Mouse (Mus musculus) heart, embryonic 14.5 days (tissue): ENCODE data around the gene Robo1. TPM values are rescaled to one million over a fixed set of nuclear protein-coding genes. Genes with fewer than 3 reads are reported as not detected.

Source experiments
- ATAC-seq: fragments of 200-750 bp; cut with Nextera tagmentation; 2 replicates; pipeline ENCODE4 v1.8.0; 2017; ENCODE audit warnings: low read depth, moderate TSS enrichment; ENCODE audit not compliant: insufficient number of reproducible peaks, insufficient read depth, low FRiP score
- H3K27ac ChIP-seq, 2 experiments: fragments of 200-500 bp in 1 of 2; fragments of 300-500 bp in 1 of 2; sonication (generic) in 1 of 2; replicated peaks in 1 of 2; 2 replicates each; pipeline ENCODE4 v1.5.1; 2012 to 2014; ENCODE audit warnings: low read depth in 2 of 2, low read length in 2 of 2, control low read depth in 1 of 2, mild to moderate bottlenecking in 1 of 2, mixed read lengths in 1 of 2; ENCODE audit not compliant: control insufficient read depth in 1 of 2, insufficient read depth in 1 of 2
- H3K27me3 ChIP-seq: fragments of 300-500 bp; sonication (generic); 2 replicates; pipeline ENCODE4 v1.6.1; 2014; ENCODE audit warnings: mild to moderate bottlenecking, low read length, control low read depth; ENCODE audit not compliant: control insufficient read depth, insufficient read depth
- H3K36me3 ChIP-seq: fragments of 300-500 bp; sonication (generic); 2 replicates; pipeline ENCODE4 v1.6.1; 2014; ENCODE audit warnings: mild to moderate bottlenecking, control low read depth, low read length, mixed read lengths; ENCODE audit not compliant: control insufficient read depth, insufficient read depth
- H3K4me1 ChIP-seq, 2 experiments: fragments of 200-500 bp in 1 of 2; fragments of 300-500 bp in 1 of 2; sonication (generic) in 1 of 2; 2 replicates each; pipeline ENCODE4 v1.6.1; 2012 to 2014; ENCODE audit warnings: low read length in 2 of 2, control low read depth in 1 of 2, mixed read lengths in 1 of 2; ENCODE audit not compliant: control insufficient read depth in 2 of 2, insufficient read depth in 2 of 2
- H3K4me2 ChIP-seq: fragments of 300-500 bp; sonication (generic); 2 replicates; pipeline ENCODE4 v1.6.1; 2014; ENCODE audit warnings: mild to moderate bottlenecking, low read length
- H3K4me3 ChIP-seq, 2 experiments: fragments of 200-500 bp in 1 of 2; fragments of 300-500 bp in 1 of 2; sonication (generic) in 1 of 2; 2 replicates each; pipeline ENCODE4 v1.5.1; 2012 to 2014; ENCODE audit warnings: low read length in 2 of 2, mild to moderate bottlenecking in 2 of 2, control low read depth in 1 of 2, low read depth in 1 of 2, moderate library complexity in 1 of 2; ENCODE audit not compliant: control insufficient read depth in 1 of 2, insufficient read depth in 1 of 2
- H3K9ac ChIP-seq: fragments of 300-500 bp; sonication (generic); 2 replicates; pipeline ENCODE4 v1.6.1; 2014; ENCODE audit warnings: mild to moderate bottlenecking, low read length
- H3K9me3 ChIP-seq: fragments of 300-500 bp; sonication (generic); 2 replicates; pipeline ENCODE4 v1.6.1; 2016; ENCODE audit warnings: low read length, control low read depth; ENCODE audit not compliant: control insufficient read depth
- WGBS: fragments of 180-500 bp; shearing (Covaris S2); extraction: QIAGEN DNeasy Blood & Tissue Kit; methylation state at CpG from one replicate; pipeline ENCODE4 v1.1.7; 2014; 5-methylcytosine and 5-hydroxymethylcytosine counted together
- polyA plus RNA-seq: library from polyadenylated mRNA; unstranded; fragments of >200 nt; fragmentation: Nextera tagmentation; extraction: Ambion mirVana; gene quantifications from 2 replicates; pipeline ENCODE4 v1.2.1, GENCODE M21; 2014

Robo1 gene
- polyA plus RNA-seq, 1 experiment from 2014 or later = 14.9 TPM

GRCm38 (mm10) chr16:72721713-72722481 lies 413.8 kb downstream of the Robo1 start:
- Histone ChIP-seq H3K9ac (no peak overlapping the region), H3K4me3 (no peak overlapping the region), H3K27ac (peak overlapping the region; percentile 67 to 84), H3K36me3 (no peaks in the 10 kb centered on the region), H3K27me3 (no peaks in the 10 kb centered on the region), H3K9me3 (no peaks in the 10 kb centered on the region), H3K4me1 (peaks cover 11 to 16% of the 10 kb centered on the region in 2 experiments), H3K4me2 (peak overlapping the region; percentile 21; the same call in 1 of the 2 replicates)
- 0 out of 2 replicates have a peak, but pooled peaks have one; percentile 31 for ATAC-seq
- WGBS = 43% methylated on average over 14 of the region's 14 CpGs

GRCm38 (mm10) chr16:72734234-72734633 lies 426.1 kb downstream of the Robo1 start:
- H3K9me3 ChIP-seq = no peaks in the 10 kb centered on the region
- H3K4me3 ChIP-seq = no peak overlapping the region
- H3K27me3 ChIP-seq = no peaks in the 10 kb centered on the region
- H3K9ac ChIP-seq = no peak overlapping the region
- H3K4me1 ChIP-seq = no peaks in the 10 kb centered on the region
- no peak for ATAC-seq
- H3K36me3 ChIP-seq = no peaks in the 10 kb centered on the region
- WGBS = 88% methylated on average over 5 of the region's 5 CpGs
- H3K27ac ChIP-seq = no peak overlapping the region
- no peak overlapping the region for H3K4me2 ChIP-seq

- Histone ChIP-seq H3K4me2 (no peak overlapping the region), H3K4me3 (no peak overlapping the region), H3K27me3 (no peaks in the 10 kb centered on the region), H3K36me3 (no peaks in the 10 kb centered on the region), H3K4me1 (no peaks in the 10 kb centered on the region), H3K9me3 (no peaks in the 10 kb centered on the region), H3K27ac (no peak overlapping the region), H3K9ac (no peak overlapping the region)
- WGBS = 76% methylated on average over 11 of the region's 11 CpGs
- ATAC-seq = no peak
These were observed 427.1 kb downstream of the Robo1 start for GRCm38 (mm10) chr16:72735175-72735574.

GRCm38 (mm10) chr16:72735588-72735987 lies 427.5 kb downstream of the Robo1 start:
- H3K4me2 ChIP-seq = no peak overlapping the region
- no peak overlapping the region for H3K9ac ChIP-seq
- H3K27me3 ChIP-seq = no peaks in the 10 kb centered on the region
- no peak overlapping the region for H3K27ac ChIP-seq
- 77% methylated on average over 3 of the region's 3 CpGs for WGBS
- H3K4me1 ChIP-seq = no peaks in the 10 kb centered on the region
- no peak for ATAC-seq
- H3K36me3 ChIP-seq = no peaks in the 10 kb centered on the region
- no peaks in the 10 kb centered on the region for H3K9me3 ChIP-seq
- H3K4me3 ChIP-seq = no peak overlapping the region

DNA sequence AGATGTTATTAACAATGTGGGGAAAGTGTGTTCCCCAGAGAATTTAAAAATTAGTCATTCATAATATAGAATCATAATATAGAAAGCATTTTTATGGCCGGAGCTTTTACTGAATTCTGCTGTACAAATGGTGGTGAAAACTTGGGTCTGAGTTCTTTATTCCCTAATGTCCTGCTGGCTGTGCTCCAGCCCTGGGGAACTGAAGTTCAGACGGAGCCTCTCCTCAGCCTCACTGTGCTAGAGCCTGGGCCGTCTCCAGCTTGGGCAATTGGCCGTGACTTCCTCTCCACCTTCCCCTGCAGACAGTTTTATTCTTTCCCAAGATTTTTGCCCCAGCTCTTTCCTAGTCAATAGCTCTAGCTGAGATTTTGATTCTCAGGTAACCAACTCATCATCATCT lies 429.0 kb downstream of the Robo1 start:
- WGBS = 55% methylated on average over 4 of the region's 4 CpGs
- Histone ChIP-seq H3K9ac (no peak overlapping the region), H3K36me3 (peaks cover 2% of the 10 kb centered on the region; the same call in 1 of the 2 replicates), H3K4me3 (no peak overlapping the region), H3K4me2 (no peak overlapping the region), H3K27ac (no peak overlapping the region), H3K4me1 (no peaks in the 10 kb centered on the region), H3K9me3 (no peaks in the 10 kb centered on the region), H3K27me3 (no peaks in the 10 kb centered on the region)
- no peak for ATAC-seq

GRCm38 (mm10) chr16:72740218-72740617 lies 432.1 kb downstream of the Robo1 start:
- H3K4me1 ChIP-seq = no peaks in the 10 kb centered on the region
- H3K27me3 ChIP-seq = no peaks in the 10 kb centered on the region
- H3K36me3 ChIP-seq = peaks cover 13% of the 10 kb centered on the region; the same call in 1 of the 2 replicates
- ATAC-seq = no peak
- no peak overlapping the region for H3K4me3 ChIP-seq
- H3K4me2 ChIP-seq = no peak overlapping the region
- H3K9ac ChIP-seq = no peak overlapping the region
- peaks cover 5% of the 10 kb centered on the region; the same call in 1 of the 2 replicates for H3K9me3 ChIP-seq
- 91% methylated on average over 7 of the region's 7 CpGs for WGBS
- H3K27ac ChIP-seq = no peak overlapping the region

DNA sequence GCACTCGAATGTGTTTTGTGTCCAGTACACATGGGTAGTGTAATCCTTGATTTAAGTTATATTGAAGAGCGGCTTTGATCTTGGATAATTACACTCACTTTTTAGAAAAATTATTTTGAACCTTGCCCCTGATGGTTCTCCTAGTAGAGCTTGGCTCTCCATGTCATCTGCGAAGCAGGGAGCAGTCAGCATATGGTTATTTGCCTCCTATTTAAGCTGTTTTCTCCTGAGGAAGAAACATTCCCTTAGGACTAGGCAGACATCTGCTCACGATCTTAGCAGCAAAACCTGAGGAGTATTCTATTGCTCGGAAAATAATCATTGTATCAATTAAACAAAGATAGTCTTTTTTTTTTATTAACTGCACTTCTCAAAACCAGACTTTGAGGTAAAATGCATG lies 439.6 kb downstream of the Robo1 start:
- Histone ChIP-seq H3K27ac (no peak overlapping the region), H3K4me1 (no peaks in the 10 kb centered on the region), H3K4me2 (no peak overlapping the region), H3K4me3 (no peak overlapping the region), H3K27me3 (no peaks in the 10 kb centered on the region), H3K9ac (no peak overlapping the region), H3K36me3 (peaks cover 7% of the 10 kb centered on the region; the same call in 1 of the 2 replicates), H3K9me3 (peaks cover 4% of the 10 kb centered on the region; the same call in 1 of the 2 replicates)
- no peak for ATAC-seq
- WGBS = 87% methylated on average over 5 of the region's 5 CpGs
